Mouse (Mus musculus) CH12.LX (cell line): ENCODE data around the gene Gorasp1.

Experiments
- CTCF ChIP-seq, 2 experiments: IDR thresholded peaks in 1 of 2; conservative IDR thresholded peaks in 1 of 2; 2 replicates each; pipeline ENCODE4 v1.5.1; 2011 to 2012; ENCODE audit warnings: low read depth in 2 of 2, low read length in 2 of 2, improper control_type of control experiment in 1 of 2, inconsistent platforms in 1 of 2, mild to moderate bottlenecking in 1 of 2, moderate library complexity in 1 of 2
- ELF1 ChIP-seq: IDR thresholded peaks from 2 replicates; pipeline ENCODE4 v1.6.1; 2014; ENCODE audit warnings: low read depth, mild to moderate bottlenecking, inconsistent platforms, low read length, improper control_type of control experiment
- JUN ChIP-seq: IDR thresholded peaks from 2 replicates; pipeline ENCODE4 v1.6.1; 2011; ENCODE audit warnings: low read depth, mild to moderate bottlenecking, low read length, improper control_type of control experiment, moderate library complexity; ENCODE audit not compliant: insufficient read depth
- JUND ChIP-seq: conservative IDR thresholded peaks from 2 replicates; pipeline ENCODE4 v1.6.1; 2011; ENCODE audit warnings: low read depth, low read length, improper control_type of control experiment
- MEF2A ChIP-seq: IDR thresholded peaks from 2 replicates; pipeline ENCODE4 v1.6.1; 2014; ENCODE audit warnings: low read depth, mild to moderate bottlenecking, inconsistent platforms, low read length, improper control_type of control experiment, borderline replicate concordance
- NELFE ChIP-seq: IDR thresholded peaks from 2 replicates; pipeline ENCODE4 v1.6.1; 2011; ENCODE audit warnings: low read depth, low read length, improper control_type of control experiment
- POLR2A ChIP-seq: IDR thresholded peaks from 2 replicates; pipeline ENCODE4 v1.6.1; 2011; ENCODE audit warnings: low read depth, mild to moderate bottlenecking, improper control_type of control experiment, low read length
- UBTF ChIP-seq: IDR thresholded peaks from 2 replicates; pipeline ENCODE4 v1.6.1; 2012; ENCODE audit warnings: low read depth, mild to moderate bottlenecking, inconsistent platforms, low read length, improper control_type of control experiment, moderate library complexity
- ZNF384 ChIP-seq: IDR thresholded peaks from 2 replicates; pipeline ENCODE4 v1.6.1; 2012; ENCODE audit warnings: low read depth, low read length, improper control_type of control experiment, inconsistent platforms

- no peak for TF ChIP-seq MEF2A
- TF ChIP-seq CTCF (conservative IDR thresholded peaks at IDR 0.05 in 1 of 2, IDR thresholded peaks at IDR 0.05 in 1 of 2; ENCODE audit: low read depth in 2 of 2, low read length in 2 of 2) = no peak
- TF ChIP-seq ZNF384 = no peak
- TF ChIP-seq ELF1 = no peak
- no peak for TF ChIP-seq NELFE
- no peak for TF ChIP-seq UBTF
- no peak for TF ChIP-seq JUN
- no peak for TF ChIP-seq POLR2A
- TF ChIP-seq JUND = no peak
Observed at GRCm38 (mm10) chr9:119893881-119894280, 43.5 kb downstream of the Gorasp1 start.
